ENCODE assay signal across 9 mouse cellular contexts in the genomic region with DNA sequence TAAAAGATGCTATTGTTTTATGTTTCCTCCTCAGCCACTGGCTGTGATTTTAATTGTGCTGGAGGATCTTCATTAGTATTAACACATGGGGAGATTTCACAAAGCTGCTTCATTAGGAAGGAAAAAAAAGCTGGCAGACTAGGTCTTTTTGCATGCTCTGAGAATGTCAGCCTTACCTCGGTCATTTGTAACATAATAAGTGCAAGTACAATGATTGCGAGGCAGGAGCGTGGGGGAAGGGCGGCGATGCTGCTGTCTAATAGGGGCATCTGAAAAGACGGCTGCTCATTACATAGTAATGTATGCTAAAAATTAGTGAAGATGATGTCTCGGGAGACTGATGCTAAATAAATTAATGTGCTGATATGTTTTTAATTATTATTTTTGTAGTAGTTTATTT.
A peak's percentile ranks its signal among the peaks of the same experiment; 100 is the strongest.
DNase-seq lines count a peak whose midpoint lies in the region; ATAC-seq and TF ChIP-seq lines count a peak whose summit lies in the region.
"Had no signal": no experiment of that assay in that cellular context is flagged by ENCODE, and none has a peak within 500 bp of the region (broad histone marks: within the 10 kb centered on the region; RNA-seq: fewer than 3 reads in every experiment).

No protein-coding gene starts in this region.

- H3ac ChIP-seq in myocyte (ENCODE audit: control insufficient read depth, insufficient read length) = no peak overlapping the region

- H3K27ac ChIP-seq in thymus, adult 2 months (ENCODE audit: control insufficient read depth, insufficient read depth, low read length) = no peak overlapping the region
- H3K27ac ChIP-seq in forebrain, embryonic 13.5 days = peak overlapping the region; percentile 51; the same call in 1 of the 2 replicates
- no peak overlapping the region for H3K27ac ChIP-seq in intestine, embryonic 15.5 days

- H3K4me3 ChIP-seq in thymus, adult 2 months (ENCODE audit: control insufficient read depth, insufficient read depth, low read length) = no peak overlapping the region
- H3K4me3 ChIP-seq in forebrain, embryonic 13.5 days = peak overlapping the region; percentile 20
- no peak overlapping the region for H3K4me3 ChIP-seq in intestine, embryonic 15.5 days (replicated peaks)
- no peak overlapping the region for H3K4me3 ChIP-seq in myocyte

- peak; percentile 16 for DNase-seq in thymus, postnatal 14 days
- DNase-seq in thymus, adult 2 months = no peak
- no peak for DNase-seq in left cerebral cortex, postnatal 14 days (ENCODE audit: low spot score in 2 of 2)
- DNase-seq in gastrocnemius, postnatal 4 days (ENCODE audit: low spot score in 2 of 2) = no peak
- DNase-seq in layer of hippocampus, adult 8-10 months (ENCODE audit: low spot score in 2 of 2) = no peak

- H3K4me1 ChIP-seq in thymus, adult 2 months (replicated peaks; ENCODE audit: control insufficient read depth, insufficient read depth, low read length) = no peaks in the 10 kb centered on the region
- peaks cover 33% of the 10 kb centered on the region for H3K4me1 ChIP-seq in forebrain, embryonic 13.5 days
- peaks cover 4% of the 10 kb centered on the region; the same call in 1 of the 2 replicates for H3K4me1 ChIP-seq in intestine, embryonic 15.5 days (replicated peaks)

- no peaks in the 10 kb centered on the region for H3K9me3 ChIP-seq in forebrain, embryonic 13.5 days (replicated peaks)
- H3K9me3 ChIP-seq in intestine, embryonic 15.5 days = no peaks in the 10 kb centered on the region
- H3K9me3 ChIP-seq: megakaryocyte, embryonic 14.5 days had no signal

- 92% methylated on average over 7 of the region's 7 CpGs for WGBS in thymus, adult 2 months
- under 1% methylated on average over 7 of the region's 7 CpGs for WGBS in forebrain, embryonic 13.5 days
- 43% methylated on average over 7 of the region's 7 CpGs for WGBS in intestine, embryonic 15.5 days

- H3K9ac ChIP-seq in forebrain, embryonic 13.5 days = peak overlapping the region; percentile 26; the same call in 1 of the 2 replicates
- H3K9ac ChIP-seq in intestine, embryonic 15.5 days = no peak overlapping the region

- intact Hi-C loops in left cerebral cortex, postnatal 14 days (cut with DNase I) = loop anchor here (5.0 to 10.0 kb wide), 2 partner anchors 80 to 142 kb away; partner anchors contain the start of genes Baz2b and March7

- peaks cover 28% of the 10 kb centered on the region for H3K79me2 ChIP-seq in myocyte (ENCODE audit: control insufficient read depth, insufficient read depth)

- ATAC-seq in forebrain, embryonic 13.5 days = peak; percentile 75
- no peak for ATAC-seq in intestine, embryonic 15.5 days

- TF ChIP-seq CTCF in thymus, adult 2 months (IDR thresholded peaks at IDR 0.05; ENCODE audit: borderline replicate concordance, control insufficient read depth, extremely low read depth, insufficient read depth, low read length, poor library complexity) = no peak

- TF ChIP-seq POLR2A in thymus, adult 2 months (IDR thresholded peaks at IDR 0.05; ENCODE audit: control insufficient read depth, extremely low read depth, insufficient read depth, low read length, poor library complexity) = no peak
- no peak for TF ChIP-seq POLR2A in myocyte (IDR thresholded peaks at IDR 0.05; ENCODE audit: insufficient read length, low read depth)

- no peaks in the 10 kb centered on the region for H3K27me3 ChIP-seq in thymus, adult 2 months (ENCODE audit: control insufficient read depth, insufficient read depth, low read length)
- no peaks in the 10 kb centered on the region for H3K27me3 ChIP-seq in forebrain, embryonic 13.5 days
- no peaks in the 10 kb centered on the region for H3K27me3 ChIP-seq in intestine, embryonic 15.5 days (replicated peaks)
- H3K27me3 ChIP-seq in myocyte (ENCODE audit: control insufficient read depth, insufficient read depth, insufficient read length) = no peaks in the 10 kb centered on the region
- H3K27me3 ChIP-seq: megakaryocyte, embryonic 14.5 days had no signal

- peak overlapping the region; percentile 63 for H3K4me2 ChIP-seq in forebrain, embryonic 13.5 days
- peak overlapping the region; percentile 40 for H3K4me2 ChIP-seq in intestine, embryonic 15.5 days (replicated peaks)
- H3K4me2 ChIP-seq in myocyte (ENCODE audit: low read depth) = peak overlapping the region; percentile 75

- H3K36me3 ChIP-seq in thymus, adult 2 months (ENCODE audit: control insufficient read depth, insufficient read depth, low read length) = no peaks in the 10 kb centered on the region
- H3K36me3 ChIP-seq in forebrain, embryonic 13.5 days (ENCODE audit: poor library complexity, severe bottlenecking) = no peaks in the 10 kb centered on the region
- no peaks in the 10 kb centered on the region for H3K36me3 ChIP-seq in intestine, embryonic 15.5 days
- no peaks in the 10 kb centered on the region for H3K36me3 ChIP-seq in myocyte (ENCODE audit: control insufficient read depth, insufficient read depth)

TF ChIP-seq in myocyte, 11 proteins besides CTCF, POLR2A, EP300 and RAD21:
- TF ChIP-seq MAX (IDR thresholded peaks at IDR 0.05; ENCODE audit: low read depth) (no peak), CEBPB (IDR thresholded peaks at IDR 0.05; ENCODE audit: insufficient read depth, poor library complexity, severe bottlenecking) (no peak), MYOD1 (IDR thresholded peaks at IDR 0.05; ENCODE audit: control insufficient read depth in 1 of 3, insufficient read length in 2 of 3, low read depth in 2 of 3) (no peak), POLR2AphosphoS2 (IDR thresholded peaks at IDR 0.05; ENCODE audit: insufficient read length, low read depth) (no peak), TCF3 (IDR thresholded peaks at IDR 0.05; ENCODE audit: insufficient read length, low read depth) (no peak), REST (IDR thresholded peaks at IDR 0.05; ENCODE audit: insufficient read depth, insufficient read length) (no peak), MYOG (IDR thresholded peaks at IDR 0.05; ENCODE audit: control insufficient read depth in 1 of 3, insufficient read depth in 1 of 3, insufficient read length in 2 of 3, low read depth in 2 of 3) (no peak), E2F4 (IDR thresholded peaks at IDR 0.05; ENCODE audit: insufficient read depth) (no peak), TCF12 (IDR thresholded peaks at IDR 0.05; ENCODE audit: insufficient read depth, poor library complexity, severe bottlenecking) (no peak), SRF (IDR thresholded peaks at IDR 0.05; ENCODE audit: control insufficient read depth, insufficient read length, low read depth) (no peak), USF1 (IDR thresholded peaks at IDR 0.05; ENCODE audit: low read depth) (no peak)
TF ChIP-seq in myocyte: peak in this region for 0.
